Mouse (Mus musculus): ENCODE results near the gene Specc1. TPM values are rescaled to one million over a fixed set of nuclear protein-coding genes. Genes with fewer than 3 reads are reported as not detected.

Specc1 gene
- polyA plus RNA-seq, 1 experiment, result 28.9 TPM

GRCm38 (mm10) chr11:62146661-62147060, 190.1 kb downstream of the Specc1 start:
- no peaks in the 10 kb centered on the region for H3K27me3 ChIP-seq (ENCODE audit: control insufficient read depth, insufficient read depth, low read length)
- WGBS, result 94% methylated on average over 1 of the region's 1 CpGs
- no peak for TF ChIP-seq CTCF (IDR thresholded peaks at IDR 0.05; ENCODE audit: extremely low read depth, insufficient read depth, insufficient read length, insufficient replicate concordance)
- TF ChIP-seq POLR2A (IDR thresholded peaks at IDR 0.05; ENCODE audit: low read depth, low read length), result no peak
- DNase-seq (ENCODE audit: low read depth in 1 of 2, low spot score in 2 of 2), result no peak
- H3K36me3 ChIP-seq (ENCODE audit: control insufficient read depth, insufficient read depth, low read length), result no peaks in the 10 kb centered on the region
- H3K27ac ChIP-seq (ENCODE audit: insufficient read depth, low read length), result no peak overlapping the region
- H3K4me3 ChIP-seq (ENCODE audit: extremely low read depth, insufficient read depth, insufficient read length), result no peak overlapping the region
- H3K4me1 ChIP-seq (ENCODE audit: control insufficient read depth, insufficient read depth, insufficient read length), result 0 out of 2 replicates have a peak, but pooled peaks cover 2% of the 10 kb centered on the region

GRCm38 (mm10) chr11:62148026-62148425, 191.5 kb downstream of the Specc1 start:
- 86% methylated on average over 3 of the region's 3 CpGs for WGBS
- Histone ChIP-seq H3K4me3 (ENCODE audit: extremely low read depth, insufficient read depth, insufficient read length) (no peak overlapping the region), H3K4me1 (ENCODE audit: control insufficient read depth, insufficient read depth, insufficient read length) (0 out of 2 replicates have a peak, but pooled peaks cover 2% of the 10 kb centered on the region), H3K27ac (ENCODE audit: insufficient read depth, low read length) (no peak overlapping the region), H3K36me3 (ENCODE audit: control insufficient read depth, insufficient read depth, low read length) (no peaks in the 10 kb centered on the region), H3K27me3 (ENCODE audit: control insufficient read depth, insufficient read depth, low read length) (no peaks in the 10 kb centered on the region)
- DNase-seq (ENCODE audit: low read depth in 1 of 2, low spot score in 2 of 2), result no peak
- no peak for TF ChIP-seq CTCF (IDR thresholded peaks at IDR 0.05; ENCODE audit: extremely low read depth, insufficient read depth, insufficient read length, insufficient replicate concordance)
- TF ChIP-seq POLR2A (IDR thresholded peaks at IDR 0.05; ENCODE audit: low read depth, low read length), result no peak

GRCm38 (mm10) chr11:62148449-62148848, 191.9 kb downstream of the Specc1 start:
- Histone ChIP-seq H3K4me1 (ENCODE audit: control insufficient read depth, insufficient read depth, insufficient read length) (0 out of 2 replicates have a peak, but pooled peaks cover 2% of the 10 kb centered on the region), H3K27ac (ENCODE audit: insufficient read depth, low read length) (no peak overlapping the region), H3K27me3 (ENCODE audit: control insufficient read depth, insufficient read depth, low read length) (no peaks in the 10 kb centered on the region), H3K36me3 (ENCODE audit: control insufficient read depth, insufficient read depth, low read length) (no peaks in the 10 kb centered on the region), H3K4me3 (ENCODE audit: extremely low read depth, insufficient read depth, insufficient read length) (no peak overlapping the region)
- WGBS, result 18% methylated on average over 6 of the region's 6 CpGs
- no peak for DNase-seq (ENCODE audit: low read depth in 1 of 2, low spot score in 2 of 2)
- TF ChIP-seq POLR2A (IDR thresholded peaks at IDR 0.05; ENCODE audit: low read depth, low read length) (no peak), CTCF (IDR thresholded peaks at IDR 0.05; ENCODE audit: extremely low read depth, insufficient read depth, insufficient read length, insufficient replicate concordance) (no peak)

GRCm38 (mm10) chr11:62153057-62153456, 196.5 kb downstream of the Specc1 start:
- WGBS, result 91% methylated on average over 4 of the region's 4 CpGs
- Histone ChIP-seq H3K4me3 (ENCODE audit: extremely low read depth, insufficient read depth, insufficient read length) (no peak overlapping the region), H3K36me3 (ENCODE audit: control insufficient read depth, insufficient read depth, low read length) (no peaks in the 10 kb centered on the region), H3K27me3 (ENCODE audit: control insufficient read depth, insufficient read depth, low read length) (no peaks in the 10 kb centered on the region), H3K27ac (ENCODE audit: insufficient read depth, low read length) (no peak overlapping the region), H3K4me1 (ENCODE audit: control insufficient read depth, insufficient read depth, insufficient read length) (no peaks in the 10 kb centered on the region)
- TF ChIP-seq POLR2A (IDR thresholded peaks at IDR 0.05; ENCODE audit: low read depth, low read length), result no peak
- TF ChIP-seq CTCF (IDR thresholded peaks at IDR 0.05; ENCODE audit: extremely low read depth, insufficient read depth, insufficient read length, insufficient replicate concordance), result no peak
- no peak for DNase-seq (ENCODE audit: low read depth in 1 of 2, low spot score in 2 of 2)

- WGBS, result 84% methylated on average over 7 of the region's 7 CpGs
- H3K36me3 ChIP-seq (ENCODE audit: control insufficient read depth, insufficient read depth, low read length), result no peaks in the 10 kb centered on the region
- TF ChIP-seq CTCF (IDR thresholded peaks at IDR 0.05; ENCODE audit: extremely low read depth, insufficient read depth, insufficient read length, insufficient replicate concordance) (no peak), POLR2A (IDR thresholded peaks at IDR 0.05; ENCODE audit: low read depth, low read length) (no peak)
- no peak overlapping the region for H3K4me3 ChIP-seq (ENCODE audit: extremely low read depth, insufficient read depth, insufficient read length)
- no peak overlapping the region for H3K27ac ChIP-seq (ENCODE audit: insufficient read depth, low read length)
- DNase-seq (ENCODE audit: low read depth in 1 of 2, low spot score in 2 of 2), result no peak
- H3K27me3 ChIP-seq (ENCODE audit: control insufficient read depth, insufficient read depth, low read length), result no peaks in the 10 kb centered on the region
- no peaks in the 10 kb centered on the region for H3K4me1 ChIP-seq (ENCODE audit: control insufficient read depth, insufficient read depth, insufficient read length)
Observed at GRCm38 (mm10) chr11:62159803-62160202, 203.2 kb downstream of the Specc1 start.

- Histone ChIP-seq H3K4me3 (ENCODE audit: extremely low read depth, insufficient read depth, insufficient read length) (no peak overlapping the region), H3K27ac (ENCODE audit: insufficient read depth, low read length) (no peak overlapping the region), H3K27me3 (ENCODE audit: control insufficient read depth, insufficient read depth, low read length) (no peaks in the 10 kb centered on the region), H3K36me3 (ENCODE audit: control insufficient read depth, insufficient read depth, low read length) (no peaks in the 10 kb centered on the region), H3K4me1 (ENCODE audit: control insufficient read depth, insufficient read depth, insufficient read length) (no peaks in the 10 kb centered on the region)
- TF ChIP-seq CTCF (IDR thresholded peaks at IDR 0.05; ENCODE audit: extremely low read depth, insufficient read depth, insufficient read length, insufficient replicate concordance), result no peak
- TF ChIP-seq POLR2A (IDR thresholded peaks at IDR 0.05; ENCODE audit: low read depth, low read length), result no peak
- 93% methylated on average over 2 of the region's 2 CpGs for WGBS
- DNase-seq (ENCODE audit: low read depth in 1 of 2, low spot score in 2 of 2), result no peak
Observed at GRCm38 (mm10) chr11:62161450-62161849, 204.9 kb downstream of the Specc1 start.

- Histone ChIP-seq H3K36me3 (ENCODE audit: control insufficient read depth, insufficient read depth, low read length) (no peaks in the 10 kb centered on the region), H3K4me1 (ENCODE audit: control insufficient read depth, insufficient read depth, insufficient read length) (no peaks in the 10 kb centered on the region), H3K27me3 (ENCODE audit: control insufficient read depth, insufficient read depth, low read length) (no peaks in the 10 kb centered on the region), H3K4me3 (ENCODE audit: extremely low read depth, insufficient read depth, insufficient read length) (no peak overlapping the region), H3K27ac (ENCODE audit: insufficient read depth, low read length) (no peak overlapping the region)
- 82% methylated on average over 3 of the region's 3 CpGs for WGBS
- DNase-seq (ENCODE audit: low read depth in 1 of 2, low spot score in 2 of 2), result no peak
- TF ChIP-seq CTCF (IDR thresholded peaks at IDR 0.05; ENCODE audit: extremely low read depth, insufficient read depth, insufficient read length, insufficient replicate concordance), result no peak
- TF ChIP-seq POLR2A (IDR thresholded peaks at IDR 0.05; ENCODE audit: low read depth, low read length), result no peak
Observed at GRCm38 (mm10) chr11:62164357-62164756, 207.8 kb downstream of the Specc1 start.

Data from spleen, adult 2 months (tissue).